Mouse (Mus musculus): Measurements from ENCODE around the gene Klhl23.

DNA sequence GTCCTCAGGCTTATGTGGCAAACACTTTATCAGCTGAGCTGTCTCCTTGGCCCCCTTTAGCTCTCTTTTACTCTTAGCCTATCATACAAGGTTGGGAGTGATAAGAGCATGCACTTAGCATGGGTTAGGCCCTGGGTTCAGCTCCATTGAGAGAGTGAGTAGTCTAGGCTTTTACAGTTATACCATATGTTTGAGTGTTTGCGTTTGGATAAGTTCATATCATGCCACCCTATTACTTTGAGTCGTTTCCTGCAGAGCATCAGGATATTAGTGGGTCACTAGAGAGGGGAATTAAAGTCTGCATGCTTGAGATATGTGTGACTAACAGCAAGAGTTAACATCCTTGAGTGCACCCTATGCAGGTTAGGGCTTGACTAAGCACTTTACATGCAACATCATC lies 7.9 kb downstream of the Klhl23 start:
- TF ChIP-seq POLR2A (IDR thresholded peaks at IDR 0.05; ENCODE audit: extremely low read depth, insufficient read depth, low read length) (no peak), CTCF (IDR thresholded peaks at IDR 0.05; ENCODE audit: extremely low read depth, insufficient read depth, low read length) (no peak)
